Mouse (Mus musculus) hindbrain, embryonic 13.5 days (tissue): ENCODE measurements at regions not wholly inside any gene's neighbourhood (a gene's known extent, or its start where the extent isn't known, plus 50 kb on each side); places are given as distances from the start of the nearest gene placed in this dataset.

ENCODE experiments used
- ATAC-seq: fragments of 200-750 bp; cut with Nextera tagmentation; 2 replicates; pipeline ENCODE4 v1.8.0; 2017; ENCODE audit warnings: moderate TSS enrichment; ENCODE audit not compliant: low FRiP score
- H3K27ac ChIP-seq: fragments of 300-500 bp; sonication (generic); 2 replicates; pipeline ENCODE4 v1.5.1; 2015; ENCODE audit warnings: inconsistent platforms, mild to moderate bottlenecking, moderate library complexity
- H3K27me3 ChIP-seq: fragments of 300-500 bp; sonication (generic); 2 replicates; pipeline ENCODE4 v1.6.1; 2015; ENCODE audit warnings: mild to moderate bottlenecking, inconsistent platforms
- H3K36me3 ChIP-seq: fragments of 300-500 bp; sonication (generic); 2 replicates; pipeline ENCODE4 v1.6.1; 2015; ENCODE audit warnings: mild to moderate bottlenecking, inconsistent platforms
- H3K4me1 ChIP-seq: fragments of 300-500 bp; sonication (generic); replicated peaks from 2 replicates; pipeline ENCODE4 v1.6.1; 2015; ENCODE audit warnings: inconsistent platforms
- H3K4me2 ChIP-seq: fragments of 300-500 bp; sonication (generic); 2 replicates; pipeline ENCODE4 v1.6.1; 2015; ENCODE audit warnings: inconsistent platforms, mild to moderate bottlenecking, moderate library complexity
- H3K4me3 ChIP-seq: fragments of 300-500 bp; sonication (generic); 2 replicates; pipeline ENCODE4 v1.5.1; 2015; ENCODE audit warnings: mild to moderate bottlenecking, inconsistent platforms
- H3K9ac ChIP-seq: fragments of 300-500 bp; sonication (generic); 2 replicates; pipeline ENCODE4 v1.6.1; 2015; ENCODE audit warnings: mild to moderate bottlenecking, inconsistent platforms
- H3K9me3 ChIP-seq: fragments of 300-500 bp; sonication (generic); 2 replicates; pipeline ENCODE4 v1.6.1; 2016; ENCODE audit warnings: inconsistent platforms
- WGBS: fragments of 180-500 bp; shearing (Covaris S2); methylation state at CpG from one replicate; pipeline ENCODE4 v1.1.7; 2015; 5-methylcytosine and 5-hydroxymethylcytosine counted together

GRCm38 (mm10) chr3:137110485-137110884 lies 230.4 kb upstream of the Emcn start:
- Histone ChIP-seq H3K27me3 (no peaks in the 10 kb centered on the region), H3K9ac (no peak overlapping the region), H3K4me3 (no peak overlapping the region), H3K36me3 (no peaks in the 10 kb centered on the region), H3K27ac (no peak overlapping the region), H3K9me3 (no peaks in the 10 kb centered on the region), H3K4me1 (no peaks in the 10 kb centered on the region), H3K4me2 (no peak overlapping the region)
- WGBS, result 84% methylated on average over 4 of the region's 4 CpGs
- no peak for ATAC-seq

DNA sequence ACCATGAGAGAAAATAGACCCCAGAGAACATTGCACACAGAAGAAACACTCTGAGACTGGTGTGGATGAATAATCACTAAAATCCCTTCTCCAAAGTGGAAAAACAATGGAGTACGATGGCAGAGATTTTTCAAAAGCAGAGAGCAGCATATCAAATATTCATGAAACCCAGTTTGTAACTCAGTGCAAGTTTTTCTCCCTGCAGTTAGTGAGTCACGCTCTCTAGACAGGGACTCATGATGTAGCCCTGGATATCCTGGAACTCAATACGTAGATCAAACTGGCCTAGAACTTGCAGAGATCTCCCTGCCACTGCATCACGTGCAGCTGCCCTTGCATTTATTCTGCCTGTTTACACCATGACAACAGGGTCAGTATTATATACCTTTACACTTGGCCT lies 210.9 kb upstream of the Emcn start:
- H3K27me3 ChIP-seq, result no peaks in the 10 kb centered on the region
- no peak for ATAC-seq
- H3K36me3 ChIP-seq, result no peaks in the 10 kb centered on the region
- no peak overlapping the region for H3K27ac ChIP-seq
- H3K4me2 ChIP-seq, result no peak overlapping the region
- H3K4me1 ChIP-seq, result no peaks in the 10 kb centered on the region
- no peaks in the 10 kb centered on the region for H3K9me3 ChIP-seq
- WGBS, result 84% methylated on average over 4 of the region's 4 CpGs
- H3K9ac ChIP-seq, result no peak overlapping the region
- no peak overlapping the region for H3K4me3 ChIP-seq

GRCm38 (mm10) chr3:137142041-137142440 lies 198.8 kb upstream of the Emcn start:
- Histone ChIP-seq H3K4me1 (peaks cover under 1% of the 10 kb centered on the region; the same call in 1 of the 2 replicates), H3K27ac (no peak overlapping the region), H3K27me3 (no peaks in the 10 kb centered on the region), H3K9ac (no peak overlapping the region), H3K36me3 (no peaks in the 10 kb centered on the region), H3K4me2 (no peak overlapping the region), H3K4me3 (no peak overlapping the region), H3K9me3 (no peaks in the 10 kb centered on the region)
- WGBS, result 73% methylated on average over 3 of the region's 3 CpGs
- ATAC-seq, result no peak

- H3K4me1 ChIP-seq, result peaks cover 9% of the 10 kb centered on the region; the same call in 1 of the 2 replicates
- H3K4me3 ChIP-seq, result no peak overlapping the region
- H3K36me3 ChIP-seq, result no peaks in the 10 kb centered on the region
- no peak overlapping the region for H3K9ac ChIP-seq
- no peak overlapping the region for H3K4me2 ChIP-seq
- H3K27ac ChIP-seq, result no peak overlapping the region
- H3K9me3 ChIP-seq, result no peaks in the 10 kb centered on the region
- no peaks in the 10 kb centered on the region for H3K27me3 ChIP-seq
- no peak for ATAC-seq
Measured at GRCm38 (mm10) chr3:137146062-137146461, 194.8 kb upstream of the Emcn start.

DNA sequence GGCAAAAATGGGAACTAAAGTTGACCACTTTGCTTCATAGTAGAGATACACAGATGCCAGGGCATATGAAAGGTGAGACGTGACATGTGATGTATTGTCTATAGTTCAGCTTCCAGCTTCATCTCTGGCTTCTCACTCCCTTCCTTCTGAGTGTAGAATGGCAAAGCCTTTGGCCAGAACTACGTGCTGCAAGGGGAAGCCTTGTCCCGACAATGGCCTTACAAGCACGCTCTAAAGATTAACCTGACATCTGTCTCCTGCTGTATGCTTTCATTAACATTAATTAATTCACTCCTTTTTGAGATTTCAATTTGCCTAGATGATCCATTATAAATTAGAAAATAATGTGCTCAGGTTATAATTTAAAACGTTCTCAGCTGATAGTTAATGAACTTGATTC lies 193.5 kb upstream of the Emcn start:
- Histone ChIP-seq H3K4me2 (no peak overlapping the region), H3K9me3 (no peaks in the 10 kb centered on the region), H3K27me3 (no peaks in the 10 kb centered on the region), H3K4me1 (peaks cover 9% of the 10 kb centered on the region; the same call in 1 of the 2 replicates), H3K9ac (no peak overlapping the region), H3K27ac (no peak overlapping the region), H3K4me3 (no peak overlapping the region), H3K36me3 (no peaks in the 10 kb centered on the region)
- 42% methylated on average over 5 of the region's 5 CpGs for WGBS
- ATAC-seq, result peak; percentile 46; the same call in 1 of the 2 replicates

GRCm38 (mm10) chr3:137150414-137151010 lies 190.4 kb upstream of the Emcn start:
- ATAC-seq, result 0 out of 2 replicates have a peak, but pooled peaks have one; percentile 29
- no peak overlapping the region for H3K4me2 ChIP-seq
- H3K9me3 ChIP-seq, result no peaks in the 10 kb centered on the region

GRCm38 (mm10) chr3:137151431-137151830 lies 189.4 kb upstream of the Emcn start:
- H3K36me3 ChIP-seq, result no peaks in the 10 kb centered on the region
- no peak for ATAC-seq
- H3K27ac ChIP-seq, result no peak overlapping the region
- peaks cover 22% of the 10 kb centered on the region for H3K4me1 ChIP-seq
- WGBS, result 100% methylated on average over 1 of the region's 1 CpGs
- no peak overlapping the region for H3K4me2 ChIP-seq
- H3K9me3 ChIP-seq, result no peaks in the 10 kb centered on the region
- H3K27me3 ChIP-seq, result no peaks in the 10 kb centered on the region
- H3K9ac ChIP-seq, result no peak overlapping the region
- H3K4me3 ChIP-seq, result no peak overlapping the region

More at GRCm38 (mm10) chr3:137150414-137151010, 190.4 kb upstream of the Emcn start:
- peaks cover 19% of the 10 kb centered on the region for H3K4me1 ChIP-seq
- no peak overlapping the region for H3K27ac ChIP-seq
- H3K36me3 ChIP-seq, result no peaks in the 10 kb centered on the region
- no peak overlapping the region for H3K9ac ChIP-seq
- H3K4me3 ChIP-seq, result no peak overlapping the region
- H3K27me3 ChIP-seq, result no peaks in the 10 kb centered on the region
- WGBS, result 50% methylated on average over 14 of the region's 14 CpGs

GRCm38 (mm10) chr3:137153234-137153633 lies 187.6 kb upstream of the Emcn start:
- no peak overlapping the region for H3K4me3 ChIP-seq
- no peaks in the 10 kb centered on the region for H3K9me3 ChIP-seq
- H3K36me3 ChIP-seq, result no peaks in the 10 kb centered on the region
- no peak for ATAC-seq
- H3K27me3 ChIP-seq, result no peaks in the 10 kb centered on the region
- no peak overlapping the region for H3K4me2 ChIP-seq
- 74% methylated on average over 6 of the region's 6 CpGs for WGBS
- no peak overlapping the region for H3K9ac ChIP-seq
- H3K4me1 ChIP-seq, result peaks cover 14% of the 10 kb centered on the region
- H3K27ac ChIP-seq, result no peak overlapping the region

DNA sequence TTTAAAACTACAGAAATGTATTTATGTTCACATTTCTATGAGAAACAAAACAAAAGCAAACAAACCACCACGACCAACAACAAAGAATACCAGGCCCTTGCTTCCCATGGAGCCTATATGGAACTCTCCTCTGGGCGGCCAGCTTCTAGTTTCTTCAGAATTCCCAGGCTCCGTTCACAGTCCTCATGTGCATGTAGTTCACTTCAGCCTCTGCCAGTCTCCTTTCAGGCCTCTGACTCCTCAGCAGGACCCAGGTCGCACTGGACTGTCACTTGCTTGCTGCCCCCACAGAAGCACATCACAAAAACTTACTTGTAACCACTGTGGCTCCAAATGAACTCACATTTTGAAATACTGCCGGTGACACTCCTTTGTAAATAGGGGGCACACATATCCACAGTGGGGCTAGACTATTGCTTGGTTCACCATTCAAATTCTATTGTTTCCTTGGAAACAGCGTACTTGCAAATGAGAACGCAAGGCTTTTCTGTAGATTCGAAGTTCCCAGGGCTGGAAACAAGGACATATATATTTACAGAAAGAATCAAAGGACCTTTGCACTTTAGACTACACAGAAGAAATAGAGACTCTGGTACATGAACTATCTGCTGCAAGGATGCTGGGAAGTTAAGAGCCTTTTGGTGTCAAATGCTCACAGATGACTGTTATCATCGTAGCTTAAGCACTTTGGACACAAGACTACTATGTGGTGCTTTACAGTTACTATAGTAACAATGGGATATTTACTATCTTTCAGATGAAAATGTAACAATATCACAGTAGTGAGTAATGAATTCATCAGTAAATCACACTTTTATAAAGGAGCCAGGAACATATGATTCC lies 186.4 kb upstream of the Emcn start:
- Histone ChIP-seq H3K36me3 (no peaks in the 10 kb centered on the region), H3K9me3 (no peaks in the 10 kb centered on the region), H3K27me3 (no peaks in the 10 kb centered on the region), H3K27ac (no peak overlapping the region), H3K4me1 (peaks cover 14% of the 10 kb centered on the region), H3K4me3 (no peak overlapping the region), H3K9ac (no peak overlapping the region), H3K4me2 (no peak overlapping the region)
- 0 out of 2 replicates have a peak, but pooled peaks have one; percentile 2 for ATAC-seq
- 26% methylated on average over 9 of the region's 9 CpGs for WGBS

- peak; percentile 57 for ATAC-seq
- WGBS, result 82% methylated on average over 3 of the region's 3 CpGs
- no peak overlapping the region for H3K27ac ChIP-seq
- H3K27me3 ChIP-seq, result no peaks in the 10 kb centered on the region
- no peak overlapping the region for H3K4me3 ChIP-seq
- H3K9ac ChIP-seq, result no peak overlapping the region
- no peak overlapping the region for H3K4me2 ChIP-seq
- H3K36me3 ChIP-seq, result no peaks in the 10 kb centered on the region
- H3K4me1 ChIP-seq, result peaks cover 14% of the 10 kb centered on the region
- no peaks in the 10 kb centered on the region for H3K9me3 ChIP-seq
Measured at GRCm38 (mm10) chr3:137155043-137155404, 185.8 kb upstream of the Emcn start.

- Histone ChIP-seq H3K36me3 (no peaks in the 10 kb centered on the region), H3K4me2 (no peak overlapping the region), H3K4me1 (peaks cover 14% of the 10 kb centered on the region), H3K9ac (no peak overlapping the region), H3K27me3 (no peaks in the 10 kb centered on the region), H3K4me3 (no peak overlapping the region), H3K9me3 (no peaks in the 10 kb centered on the region), H3K27ac (no peak overlapping the region)
- no peak for ATAC-seq
- WGBS, result 59% methylated on average over 11 of the region's 11 CpGs
Measured at GRCm38 (mm10) chr3:137156250-137156975, 184.5 kb upstream of the Emcn start.

DNA sequence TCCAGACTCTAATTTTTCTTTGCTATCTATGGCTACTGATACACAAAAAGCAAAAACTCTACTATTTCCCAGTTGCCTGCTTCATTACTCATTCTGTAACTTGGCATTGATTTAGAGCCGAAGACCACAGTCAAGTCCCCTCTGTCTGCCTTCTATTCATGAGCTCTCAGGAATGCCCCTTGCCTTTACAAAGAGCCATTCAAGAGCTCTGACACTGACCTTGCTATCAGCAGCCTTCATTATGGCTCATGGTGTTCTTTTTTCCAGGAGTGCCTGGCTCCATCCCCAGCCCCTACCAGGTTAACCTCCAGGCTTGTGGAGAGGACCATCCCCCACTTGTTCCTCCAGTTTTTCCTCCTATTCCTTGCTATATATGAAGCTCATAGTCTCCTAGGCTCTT lies 151.8 kb upstream of the Emcn start:
- WGBS, result 28% methylated on average over 1 of the region's 1 CpGs
- Histone ChIP-seq H3K4me1 (no peaks in the 10 kb centered on the region), H3K27me3 (no peaks in the 10 kb centered on the region)

More for the DNA sequence above, 151.8 kb upstream of the Emcn start:
- ATAC-seq, result no peak
- Histone ChIP-seq H3K4me3 (no peak overlapping the region), H3K9ac (no peak overlapping the region), H3K36me3 (no peaks in the 10 kb centered on the region), H3K4me2 (no peak overlapping the region), H3K9me3 (no peaks in the 10 kb centered on the region), H3K27ac (no peak overlapping the region)
